Mouse (Mus musculus) intestine, embryonic 14.5 days (tissue): ENCODE data around the gene Kcnk18. TPM values are rescaled to one million over a fixed set of nuclear protein-coding genes. Genes with fewer than 3 reads are reported as not detected.

Experiments used
- ATAC-seq: fragments of 200-750 bp; cut with Nextera tagmentation; replicated peaks from 2 replicates; pipeline ENCODE4 v1.8.0; 2017; ENCODE audit warnings: low read depth, moderate number of reproducible peaks, moderate TSS enrichment, moderate library complexity; ENCODE audit not compliant: low FRiP score, low TSS enrichment
- DNase-seq: peaks from one replicate; pipeline ENCODE4 v3.0.0-alpha.2; 2018; ENCODE audit warnings: low spot score
- H3K27ac ChIP-seq: fragments of 300-500 bp; sonication (generic); 2 replicates; pipeline ENCODE4 v1.5.1; 2014; ENCODE audit warnings: low read depth, mild to moderate bottlenecking, control low read depth
- H3K27me3 ChIP-seq: fragments of 300-500 bp; sonication (generic); replicated peaks from 2 replicates; pipeline ENCODE4 v1.6.1; 2014; ENCODE audit warnings: low read length, control low read depth; ENCODE audit not compliant: control insufficient read depth, insufficient read depth
- H3K36me3 ChIP-seq: fragments of 300-500 bp; sonication (generic); 2 replicates; pipeline ENCODE4 v1.6.1; 2014; ENCODE audit warnings: low read length, control low read depth; ENCODE audit not compliant: control insufficient read depth, insufficient read depth
- H3K4me1 ChIP-seq: fragments of 300-500 bp; sonication (generic); replicated peaks from 2 replicates; pipeline ENCODE4 v1.6.1; 2014; ENCODE audit warnings: low read length, control low read depth, mixed read lengths; ENCODE audit not compliant: control insufficient read depth, insufficient read depth
- H3K4me2 ChIP-seq: fragments of 300-500 bp; sonication (generic); 2 replicates; pipeline ENCODE4 v1.6.1; 2014; ENCODE audit warnings: low read length
- H3K4me3 ChIP-seq: fragments of 300-500 bp; sonication (generic); 2 replicates; pipeline ENCODE4 v1.5.1; 2014; ENCODE audit warnings: low read depth, low read length, control low read depth, mixed read lengths
- H3K9ac ChIP-seq: fragments of 300-500 bp; sonication (generic); 2 replicates; pipeline ENCODE4 v1.6.1; 2014; ENCODE audit warnings: mild to moderate bottlenecking, low read length
- H3K9me3 ChIP-seq: fragments of 300-500 bp; sonication (generic); 2 replicates; pipeline ENCODE4 v1.6.1; 2016; ENCODE audit warnings: low read length, control low read depth; ENCODE audit not compliant: control insufficient read depth
- WGBS: fragments of 180-500 bp; shearing (Covaris S2); extraction: QIAGEN DNeasy Blood & Tissue Kit; methylation state at CpG from one replicate; pipeline ENCODE4 v1.1.7; 2014; 5-methylcytosine and 5-hydroxymethylcytosine counted together
- polyA plus RNA-seq: library from polyadenylated mRNA; unstranded; fragments of >200 nt; fragmentation: Nextera tagmentation; extraction: Ambion mirVana; gene quantifications from 2 replicates; pipeline ENCODE4 v1.2.1, GENCODE M21; 2014

Gene Kcnk18
- polyA plus RNA-seq, 1 experiment from 2014 or later = not detected

DNA sequence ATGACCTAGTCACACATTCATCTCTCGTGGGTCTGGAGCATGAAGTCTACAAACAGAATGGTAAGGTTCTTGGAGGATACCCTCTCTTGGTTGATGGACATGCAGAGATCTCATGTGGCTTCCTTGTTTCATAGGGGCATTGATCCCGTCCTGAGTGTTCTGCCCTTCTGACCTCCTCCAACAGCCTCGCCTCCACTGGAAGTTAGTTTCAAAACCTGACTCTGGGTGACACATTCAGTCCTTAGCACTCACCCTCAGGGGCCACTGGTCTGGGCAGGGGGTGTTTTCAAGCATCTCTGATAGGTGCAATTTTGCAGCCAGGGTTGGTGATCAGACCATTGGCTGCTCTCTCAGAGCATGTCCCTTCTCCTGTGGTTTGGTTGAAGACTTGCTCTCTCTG, 19.6 kb downstream of the Kcnk18 start:
- no peaks in the 10 kb centered on the region for H3K9me3 ChIP-seq
- DNase-seq = no peak

GRCm38 (mm10) chr19:59239124-59239817, 20.3 kb downstream of the Kcnk18 start:
- peak; percentile 99 for DNase-seq
- Histone ChIP-seq H3K36me3 (no peaks in the 10 kb centered on the region), H3K27ac (no peak overlapping the region), H3K9me3 (no peaks in the 10 kb centered on the region), H3K4me3 (no peak overlapping the region), H3K27me3 (no peaks in the 10 kb centered on the region), H3K4me2 (no peak overlapping the region), H3K9ac (no peak overlapping the region), H3K4me1 (no peaks in the 10 kb centered on the region)
- peak; percentile 50 for ATAC-seq
- WGBS = 19% methylated on average over 17 of the region's 17 CpGs

More for the DNA sequence above, 19.6 kb downstream of the Kcnk18 start:
- Histone ChIP-seq H3K36me3 (no peaks in the 10 kb centered on the region), H3K27me3 (no peaks in the 10 kb centered on the region), H3K27ac (no peak overlapping the region), H3K4me2 (no peak overlapping the region), H3K9ac (no peak overlapping the region), H3K4me1 (no peaks in the 10 kb centered on the region), H3K4me3 (no peak overlapping the region)
- 67% methylated on average over 3 of the region's 3 CpGs for WGBS
- ATAC-seq = no peak

DNA sequence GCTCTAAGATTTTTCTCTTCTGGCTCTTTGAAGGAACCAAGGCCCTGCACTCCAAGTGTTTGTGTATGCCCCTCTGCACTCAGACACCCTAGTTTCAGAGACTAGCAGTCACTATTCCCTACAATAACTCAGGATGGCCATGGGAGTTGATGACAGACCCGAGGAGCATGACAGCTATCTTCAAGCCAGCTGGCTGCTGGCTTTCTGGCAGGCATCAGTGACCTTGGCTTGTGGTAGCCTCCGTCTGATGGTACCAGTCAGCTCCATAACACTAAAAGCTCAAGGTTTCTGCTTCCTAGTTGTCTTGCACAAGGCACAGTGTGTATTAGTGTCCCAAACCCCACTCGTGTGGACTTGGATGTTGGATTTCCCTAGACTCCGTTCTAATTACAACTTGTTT, 23.0 kb downstream of the Kcnk18 start:
- no peak for ATAC-seq
- 83% methylated on average over 4 of the region's 4 CpGs for WGBS

GRCm38 (mm10) chr19:59243057-59243456, 24.0 kb downstream of the Kcnk18 start:
- DNase-seq = no peak
- H3K9me3 ChIP-seq = no peaks in the 10 kb centered on the region
- 75% methylated on average over 2 of the region's 2 CpGs for WGBS

More for the DNA sequence above, 23.0 kb downstream of the Kcnk18 start:
- no peaks in the 10 kb centered on the region for H3K27me3 ChIP-seq
- no peak for DNase-seq
- H3K27ac ChIP-seq = no peak overlapping the region
- no peak overlapping the region for H3K4me3 ChIP-seq
- H3K4me1 ChIP-seq = no peaks in the 10 kb centered on the region
- H3K36me3 ChIP-seq = no peaks in the 10 kb centered on the region
- no peaks in the 10 kb centered on the region for H3K9me3 ChIP-seq
- H3K4me2 ChIP-seq = no peak overlapping the region
- no peak overlapping the region for H3K9ac ChIP-seq

GRCm38 (mm10) chr19:59248144-59248543, 29.1 kb downstream of the Kcnk18 start:
- H3K4me3 ChIP-seq = no peak overlapping the region
- no peak overlapping the region for H3K27ac ChIP-seq
- ATAC-seq (no peak), DNase-seq (no peak)
- H3K4me1 ChIP-seq = no peaks in the 10 kb centered on the region
- H3K4me2 ChIP-seq = no peak overlapping the region
- 76% methylated on average over 4 of the region's 4 CpGs for WGBS
- H3K27me3 ChIP-seq = no peaks in the 10 kb centered on the region
- no peak overlapping the region for H3K9ac ChIP-seq
- H3K36me3 ChIP-seq = no peaks in the 10 kb centered on the region
- no peaks in the 10 kb centered on the region for H3K9me3 ChIP-seq

More at GRCm38 (mm10) chr19:59243057-59243456, 24.0 kb downstream of the Kcnk18 start:
- Histone ChIP-seq H3K36me3 (no peaks in the 10 kb centered on the region), H3K4me1 (no peaks in the 10 kb centered on the region), H3K27me3 (no peaks in the 10 kb centered on the region), H3K9ac (no peak overlapping the region), H3K4me2 (no peak overlapping the region), H3K27ac (no peak overlapping the region), H3K4me3 (no peak overlapping the region)
- no peak for ATAC-seq

DNA sequence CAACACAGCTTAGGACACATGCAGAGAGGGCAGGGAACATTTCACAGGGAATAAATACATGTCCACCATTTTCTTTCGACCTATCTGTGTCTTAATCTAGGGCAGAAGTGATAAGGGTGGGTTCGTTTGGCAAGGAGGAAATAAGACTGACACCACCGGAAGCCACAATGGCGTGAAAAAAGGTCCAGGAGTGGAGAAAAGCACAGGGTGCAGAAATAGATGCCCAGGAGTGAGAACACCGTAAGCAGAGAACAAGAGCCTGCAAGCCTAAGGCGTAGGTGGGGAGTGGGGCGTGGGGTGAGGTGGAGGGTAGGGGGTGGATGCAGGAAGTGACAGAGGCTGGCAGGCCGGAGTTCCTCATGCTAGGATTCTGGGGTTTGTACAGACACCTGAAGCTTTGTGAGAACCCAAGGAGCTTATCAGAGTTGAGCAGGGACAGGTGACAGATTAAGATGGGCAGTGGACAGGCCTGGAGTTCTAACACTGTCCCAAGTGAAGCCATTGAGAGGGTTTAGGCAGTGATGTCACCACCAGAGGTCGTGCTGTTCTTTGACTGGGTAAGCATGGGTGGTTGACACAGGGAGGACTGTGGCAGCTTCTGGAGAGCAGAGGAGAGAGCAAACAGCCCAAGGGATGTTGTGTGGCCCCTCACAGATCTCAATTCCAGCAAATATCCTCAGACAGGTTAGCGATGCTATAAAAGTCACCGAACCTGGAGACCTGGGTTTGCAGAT, 29.7 kb downstream of the Kcnk18 start:
- Histone ChIP-seq H3K36me3 (no peaks in the 10 kb centered on the region), H3K9ac (no peak overlapping the region), H3K27me3 (no peaks in the 10 kb centered on the region), H3K4me1 (no peaks in the 10 kb centered on the region), H3K9me3 (no peaks in the 10 kb centered on the region), H3K4me2 (no peak overlapping the region), H3K4me3 (no peak overlapping the region), H3K27ac (no peak overlapping the region)
- WGBS = 73% methylated on average over 11 of the region's 11 CpGs
- DNase-seq (no peak), ATAC-seq (no peak)

GRCm38 (mm10) chr19:59252651-59253050, 33.6 kb downstream of the Kcnk18 start:
- no peak for ATAC-seq
- no peak overlapping the region for H3K27ac ChIP-seq
- 60% methylated on average over 2 of the region's 2 CpGs for WGBS

GRCm38 (mm10) chr19:59259633-59260032, 40.6 kb downstream of the Kcnk18 start:
- Histone ChIP-seq H3K9me3 (no peaks in the 10 kb centered on the region), H3K36me3 (no peaks in the 10 kb centered on the region), H3K4me3 (no peak overlapping the region), H3K4me1 (peaks cover 6% of the 10 kb centered on the region), H3K9ac (no peak overlapping the region), H3K27me3 (peaks cover 9% of the 10 kb centered on the region; the same call in 1 of the 2 replicates), H3K27ac (no peak overlapping the region), H3K4me2 (no peak overlapping the region)
- no peak for ATAC-seq
- DNase-seq = no peak
- WGBS = 33% methylated on average over 5 of the region's 5 CpGs

More at GRCm38 (mm10) chr19:59252651-59253050, 33.6 kb downstream of the Kcnk18 start:
- no peaks in the 10 kb centered on the region for H3K27me3 ChIP-seq
- no peaks in the 10 kb centered on the region for H3K9me3 ChIP-seq
- H3K4me2 ChIP-seq = no peak overlapping the region
- H3K9ac ChIP-seq = no peak overlapping the region
- H3K4me1 ChIP-seq = no peaks in the 10 kb centered on the region
- H3K4me3 ChIP-seq = no peak overlapping the region
- DNase-seq = no peak
- no peaks in the 10 kb centered on the region for H3K36me3 ChIP-seq
